In the genomic region with DNA sequence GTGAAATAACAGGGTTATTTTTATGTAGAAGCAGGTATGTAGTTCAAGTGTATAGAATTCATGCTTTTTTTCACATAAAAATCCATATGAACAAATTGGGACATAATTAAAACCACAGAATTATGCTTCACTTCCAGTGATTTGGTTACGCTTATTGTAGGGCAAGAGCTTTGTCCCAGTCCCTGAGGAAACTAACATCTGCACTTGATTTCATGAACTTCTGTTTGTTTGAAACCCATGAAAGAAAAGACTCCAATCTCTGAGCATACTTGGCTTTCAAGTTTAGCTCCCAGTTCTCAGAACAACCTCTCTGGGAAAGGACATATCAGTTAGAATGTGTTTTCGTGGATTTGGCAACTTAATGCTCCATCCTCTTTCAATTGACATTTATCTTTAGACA, we compare ENCODE assay signal across 22 mouse cellular contexts.
"Had no signal": no experiment of that assay in that cellular context is flagged by ENCODE, and none has a peak within 500 bp of the region (broad histone marks: within the 10 kb centered on the region; RNA-seq: fewer than 3 reads in every experiment).

No protein-coding gene starts in this region.

- H3K9me3 ChIP-seq: lung, embryonic 15.5 days; megakaryocyte, embryonic 14.5 days; midbrain, embryonic 12.5 days; neural tube, embryonic 13.5 days; neural tube, embryonic 15.5 days; stomach, embryonic 15.5 days had no signal

- H3K36me3 ChIP-seq: lung, embryonic 15.5 days; midbrain, embryonic 12.5 days; neural tube, embryonic 13.5 days; neural tube, embryonic 15.5 days; stomach, embryonic 15.5 days had no signal

- H3K4me3 ChIP-seq: lung, embryonic 15.5 days; megakaryocyte, embryonic 14.5 days; midbrain, embryonic 12.5 days; myocyte; neural tube, embryonic 13.5 days; neural tube, embryonic 15.5 days; stomach, embryonic 15.5 days had no signal

- H3K27ac ChIP-seq: lung, embryonic 15.5 days; macrophage; midbrain, embryonic 12.5 days; neural tube, embryonic 13.5 days; neural tube, embryonic 15.5 days; stomach, embryonic 15.5 days; stomach, postnatal 0 days had no signal

- DNase-seq: liver, postnatal 0 days; lung, adult 2 months; lung, postnatal 14 days; lung, postnatal 36 days; midbrain, embryonic 14.5 days; retina, postnatal 1 day; right cerebral cortex, adult 18-20 months; right cerebral cortex, postnatal 25 days; right cerebral cortex, postnatal 4 days; thymus, adult 2 months; thymus, postnatal 25 days; thymus, postnatal 4 days had no signal

- H3K4me1 ChIP-seq: lung, embryonic 15.5 days; neural tube, embryonic 13.5 days; neural tube, embryonic 15.5 days; stomach, embryonic 15.5 days had no signal

- H3K4me2 ChIP-seq: lung, embryonic 15.5 days; midbrain, embryonic 12.5 days; neural tube, embryonic 13.5 days; neural tube, embryonic 15.5 days; stomach, embryonic 15.5 days had no signal

- ATAC-seq: liver, postnatal 0 days; lung, postnatal 0 days had no signal

- H3K27me3 ChIP-seq: lung, embryonic 15.5 days; megakaryocyte, embryonic 14.5 days; midbrain, embryonic 12.5 days; neural tube, embryonic 13.5 days; neural tube, embryonic 15.5 days; stomach, embryonic 15.5 days had no signal

- H3K9ac ChIP-seq: liver, postnatal 0 days; lung, embryonic 15.5 days; midbrain, embryonic 12.5 days; neural tube, embryonic 13.5 days; neural tube, embryonic 15.5 days; stomach, embryonic 15.5 days had no signal
